ENCODE assay signal across 8 mouse cellular contexts in the genomic region with DNA sequence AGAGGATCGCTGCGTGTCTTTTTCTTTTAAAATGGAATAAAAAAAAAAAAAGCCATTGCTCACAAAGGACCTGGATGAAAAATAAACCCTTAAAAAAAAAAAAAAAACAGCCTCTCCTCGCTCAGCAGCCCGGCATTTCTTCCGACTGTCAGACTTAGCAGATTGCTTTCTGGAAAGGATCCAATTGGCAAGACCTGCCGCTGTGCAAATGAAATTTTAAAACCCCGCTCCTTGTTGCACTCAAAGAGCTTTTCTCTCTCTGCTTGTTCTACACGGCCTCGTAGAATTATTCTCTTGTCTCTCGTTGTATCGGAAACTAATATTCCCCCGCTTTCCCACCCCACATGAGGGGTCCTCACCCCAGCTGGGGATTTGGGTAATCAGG.
DNase-seq lines count a peak whose midpoint lies in the region; ATAC-seq lines count a peak whose summit lies in the region.

No protein-coding gene starts in this region.

- H3K9ac ChIP-seq in embryonic facial prominence, embryonic 11.5 days (replicated peaks; ENCODE audit: low read length): peak overlapping the region; percentile 46
- no peak overlapping the region for H3K9ac ChIP-seq in neural tube, embryonic 11.5 days (ENCODE audit: low read length)

- H3K4me3 ChIP-seq in embryonic facial prominence, embryonic 11.5 days (ENCODE audit: low read depth, low read length): no peak overlapping the region
- H3K4me3 ChIP-seq in hindbrain, embryonic 10.5 days: peak overlapping the region; percentile 35; the same call in 1 of the 2 replicates
- H3K4me3 ChIP-seq in neural tube, embryonic 11.5 days (ENCODE audit: low read depth, low read length): no peak overlapping the region

- H3K9me3 ChIP-seq in embryonic facial prominence, embryonic 11.5 days (replicated peaks; ENCODE audit: control insufficient read depth, low read length): no peaks in the 10 kb centered on the region
- no peaks in the 10 kb centered on the region for H3K9me3 ChIP-seq in hindbrain, embryonic 10.5 days
- H3K9me3 ChIP-seq in neural tube, embryonic 11.5 days (ENCODE audit: control insufficient read depth, low read length): no peaks in the 10 kb centered on the region

- no peak overlapping the region; the same call in 1 of the 2 replicates for H3K4me2 ChIP-seq in embryonic facial prominence, embryonic 11.5 days (ENCODE audit: low read depth, low read length)
- peak overlapping the region; percentile 29; the same call in 1 of the 2 replicates for H3K4me2 ChIP-seq in neural tube, embryonic 11.5 days (ENCODE audit: low read depth)

- intact Hi-C loops in left cerebral cortex, postnatal 25 days (cut with DNase I): no loop called here

- H3K4me1 ChIP-seq in embryonic facial prominence, embryonic 11.5 days (ENCODE audit: control insufficient read depth, insufficient read depth, low read length): peaks cover 2% of the 10 kb centered on the region; the same call in 1 of the 2 replicates
- H3K4me1 ChIP-seq in hindbrain, embryonic 10.5 days (replicated peaks): peaks cover 50% of the 10 kb centered on the region
- H3K4me1 ChIP-seq in neural tube, embryonic 11.5 days (ENCODE audit: control insufficient read depth, insufficient read depth, low read length): no peaks in the 10 kb centered on the region; the same call in 1 of the 2 replicates

- H3K27ac ChIP-seq in embryonic facial prominence, embryonic 11.5 days (replicated peaks; ENCODE audit: low read depth, low read length): no peak overlapping the region
- H3K27ac ChIP-seq in hindbrain, embryonic 10.5 days: peak overlapping the region; percentile 83
- peak overlapping the region; percentile 46 for H3K27ac ChIP-seq in neural tube, embryonic 11.5 days (ENCODE audit: low read depth, low read length)

- WGBS in embryonic facial prominence, embryonic 11.5 days: 31% methylated on average over 12 of the region's 12 CpGs
- WGBS in hindbrain, embryonic 10.5 days: 36% methylated on average over 12 of the region's 12 CpGs
- 25% methylated on average over 12 of the region's 12 CpGs for WGBS in neural tube, embryonic 11.5 days

- H3K27me3 ChIP-seq in embryonic facial prominence, embryonic 11.5 days (ENCODE audit: control insufficient read depth, insufficient read depth, low read length): no peaks in the 10 kb centered on the region; the same call in 1 of the 2 replicates
- peaks cover 81% of the 10 kb centered on the region for H3K27me3 ChIP-seq in hindbrain, embryonic 10.5 days (ENCODE audit: insufficient read depth, poor library complexity, severe bottlenecking)
- no peaks in the 10 kb centered on the region for H3K27me3 ChIP-seq in neural tube, embryonic 11.5 days (ENCODE audit: control insufficient read depth, insufficient read depth, low read length)

- no peak for ATAC-seq in embryonic facial prominence, embryonic 11.5 days (replicated peaks; ENCODE audit: insufficient number of reproducible peaks, low FRiP score, low TSS enrichment, low read depth)
- no peak for ATAC-seq in neural tube, embryonic 11.5 days (ENCODE audit: insufficient read depth, low FRiP score, low TSS enrichment)
- ATAC-seq in CD4-positive, CD25-positive, alpha-beta regulatory T cell, adult 4 months: no peak

- peak; percentile 16 for DNase-seq in cerebellum, adult 9-11 months
- DNase-seq in cerebellum, adult 11-12 months: no peak
- DNase-seq in embryonic facial prominence, embryonic 11.5 days (ENCODE audit: low spot score): peak; percentile 38
- DNase-seq in hindbrain, embryonic 10.5 days (ENCODE audit: low spot score): no peak
- DNase-seq in left cerebral cortex, postnatal 25 days (ENCODE audit: low spot score in 2 of 2): peak; percentile 12 to 52
- DNase-seq in neural tube, embryonic 11.5 days (ENCODE audit: low spot score): no peak
- no peak for DNase-seq in B cell, adult 2 months

- H3K36me3 ChIP-seq in embryonic facial prominence, embryonic 11.5 days (replicated peaks; ENCODE audit: control insufficient read depth, insufficient read depth, low read depth, low read length): no peaks in the 10 kb centered on the region
- H3K36me3 ChIP-seq in hindbrain, embryonic 10.5 days: no peaks in the 10 kb centered on the region
- no peaks in the 10 kb centered on the region for H3K36me3 ChIP-seq in neural tube, embryonic 11.5 days (ENCODE audit: control insufficient read depth, insufficient read depth, low read length)

Comparison
In these comparisons a context has a peak if more than half of its experiments do, and no peak if none do; other contexts are left out.
1. DNase-seq: peak in cerebellum, adult 9-11 months (single experiment), embryonic facial prominence, embryonic 11.5 days (single experiment) and left cerebral cortex, postnatal 25 days (2 of 2); none in cerebellum, adult 11-12 months (single experiment), hindbrain, embryonic 10.5 days (single experiment), neural tube, embryonic 11.5 days (single experiment) and B cell, adult 2 months (0 of 2).